Mouse (Mus musculus): ENCODE results near the gene Dpp4. TPM values are rescaled to one million over a fixed set of nuclear protein-coding genes. Genes with fewer than 3 reads are reported as not detected.

Dpp4 gene
- polyA plus RNA-seq, 1 experiment, result 0.34 TPM

- TF ChIP-seq POLR2A (IDR thresholded peaks at IDR 0.05; ENCODE audit: borderline replicate concordance, low read depth, low read length) (no peak), CTCF (IDR thresholded peaks at IDR 0.05; ENCODE audit: low read depth, low read length) (no peak)
- Histone ChIP-seq H3K27ac (ENCODE audit: insufficient read depth, low read depth, low read length) (no peak overlapping the region), H3K4me1 (ENCODE audit: control insufficient read depth, insufficient read depth, low read length) (no peaks in the 10 kb centered on the region), H3K4me3 (ENCODE audit: insufficient read depth, low read length) (no peak overlapping the region)
Measured at GRCm38 (mm10) chr2:62396799-62397198, 15.2 kb downstream of the Dpp4 start.

GRCm38 (mm10) chr2:62394800-62395199 lies 17.2 kb downstream of the Dpp4 start:
- Histone ChIP-seq H3K27ac (ENCODE audit: insufficient read depth, low read depth, low read length) (no peak overlapping the region), H3K4me1 (ENCODE audit: control insufficient read depth, insufficient read depth, low read length) (no peaks in the 10 kb centered on the region), H3K4me3 (ENCODE audit: insufficient read depth, low read length) (no peak overlapping the region)
- no peak for TF ChIP-seq POLR2A (IDR thresholded peaks at IDR 0.05; ENCODE audit: borderline replicate concordance, low read depth, low read length)
- no peak for TF ChIP-seq CTCF (IDR thresholded peaks at IDR 0.05; ENCODE audit: low read depth, low read length)

- Histone ChIP-seq H3K4me3 (ENCODE audit: insufficient read depth, low read length) (no peak overlapping the region), H3K27ac (ENCODE audit: insufficient read depth, low read depth, low read length) (no peak overlapping the region), H3K4me1 (ENCODE audit: control insufficient read depth, insufficient read depth, low read length) (no peaks in the 10 kb centered on the region)
- TF ChIP-seq CTCF (IDR thresholded peaks at IDR 0.05; ENCODE audit: low read depth, low read length) (no peak), POLR2A (IDR thresholded peaks at IDR 0.05; ENCODE audit: borderline replicate concordance, low read depth, low read length) (no peak)
Measured at GRCm38 (mm10) chr2:62392098-62392497, 19.9 kb downstream of the Dpp4 start.

GRCm38 (mm10) chr2:62390961-62391461 lies 21.0 kb downstream of the Dpp4 start:
- H3K4me3 ChIP-seq (ENCODE audit: insufficient read depth, low read length), result no peak overlapping the region
- no peak for TF ChIP-seq POLR2A (IDR thresholded peaks at IDR 0.05; ENCODE audit: borderline replicate concordance, low read depth, low read length)
- no peak for TF ChIP-seq CTCF (IDR thresholded peaks at IDR 0.05; ENCODE audit: low read depth, low read length)
- no peak overlapping the region for H3K27ac ChIP-seq (ENCODE audit: insufficient read depth, low read depth, low read length)
- H3K4me1 ChIP-seq (ENCODE audit: control insufficient read depth, insufficient read depth, low read length), result no peaks in the 10 kb centered on the region

DNA sequence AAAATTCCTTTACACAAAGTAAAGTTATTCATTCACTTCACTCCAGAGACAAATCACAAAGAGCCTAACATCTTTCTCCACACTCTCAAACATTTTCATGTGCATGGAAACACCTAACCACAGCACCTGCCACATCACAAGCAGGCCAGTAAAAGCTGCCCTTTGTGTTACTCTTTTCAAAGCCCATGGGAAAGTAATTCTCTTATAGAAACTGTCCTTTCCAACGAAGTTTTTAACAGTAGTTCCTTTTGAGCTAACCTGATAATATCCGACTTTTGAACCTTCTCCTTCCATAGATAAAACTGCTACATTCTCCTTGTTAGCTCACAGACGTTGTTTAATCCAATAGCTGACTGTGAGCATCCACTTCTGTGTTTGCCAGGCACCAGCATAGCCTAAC lies 21.7 kb downstream of the Dpp4 start:
- Histone ChIP-seq H3K4me3 (ENCODE audit: insufficient read depth, low read length) (no peak overlapping the region), H3K4me1 (ENCODE audit: control insufficient read depth, insufficient read depth, low read length) (no peaks in the 10 kb centered on the region), H3K27ac (ENCODE audit: insufficient read depth, low read depth, low read length) (no peak overlapping the region)
- no peak for TF ChIP-seq CTCF (IDR thresholded peaks at IDR 0.05; ENCODE audit: low read depth, low read length)
- TF ChIP-seq POLR2A (IDR thresholded peaks at IDR 0.05; ENCODE audit: borderline replicate concordance, low read depth, low read length), result no peak

- TF ChIP-seq CTCF (IDR thresholded peaks at IDR 0.05; ENCODE audit: low read depth, low read length) (no peak), POLR2A (IDR thresholded peaks at IDR 0.05; ENCODE audit: borderline replicate concordance, low read depth, low read length) (no peak)
- no peaks in the 10 kb centered on the region for H3K4me1 ChIP-seq (ENCODE audit: control insufficient read depth, insufficient read depth, low read length)
- no peak overlapping the region for H3K27ac ChIP-seq (ENCODE audit: insufficient read depth, low read depth, low read length)
- no peak overlapping the region for H3K4me3 ChIP-seq (ENCODE audit: insufficient read depth, low read length)
Measured at GRCm38 (mm10) chr2:62388841-62389240, 23.2 kb downstream of the Dpp4 start.

- no peak for TF ChIP-seq CTCF (IDR thresholded peaks at IDR 0.05; ENCODE audit: low read depth, low read length)
- TF ChIP-seq POLR2A (IDR thresholded peaks at IDR 0.05; ENCODE audit: borderline replicate concordance, low read depth, low read length), result no peak
- Histone ChIP-seq H3K27ac (ENCODE audit: insufficient read depth, low read depth, low read length) (no peak overlapping the region), H3K4me1 (ENCODE audit: control insufficient read depth, insufficient read depth, low read length) (no peaks in the 10 kb centered on the region), H3K4me3 (ENCODE audit: insufficient read depth, low read length) (no peak overlapping the region)
Measured at GRCm38 (mm10) chr2:62383196-62383595, 28.8 kb downstream of the Dpp4 start.

DNA sequence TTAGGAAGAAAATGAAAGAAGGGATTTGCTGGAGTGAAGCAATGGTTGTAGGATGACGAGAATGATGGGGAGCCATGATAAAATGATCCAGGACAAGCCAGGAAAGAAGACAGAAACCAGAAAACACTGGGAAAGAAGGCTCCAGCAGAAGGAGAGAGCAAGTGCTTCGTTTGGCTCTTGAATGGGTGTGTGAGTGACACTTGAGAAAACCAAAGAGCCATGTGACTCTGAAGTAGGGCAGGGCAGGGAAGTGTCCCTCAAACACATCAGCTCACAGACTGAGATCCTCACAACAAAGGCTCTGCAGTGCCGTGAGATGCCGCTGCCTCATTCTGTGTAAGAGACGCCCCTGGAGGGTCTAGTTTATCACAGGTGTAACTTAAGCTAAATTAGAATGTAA lies 29.6 kb downstream of the Dpp4 start:
- no peak overlapping the region for H3K4me3 ChIP-seq (ENCODE audit: insufficient read depth, low read length)
- no peaks in the 10 kb centered on the region for H3K4me1 ChIP-seq (ENCODE audit: control insufficient read depth, insufficient read depth, low read length)
- TF ChIP-seq CTCF (IDR thresholded peaks at IDR 0.05; ENCODE audit: low read depth, low read length) (no peak), POLR2A (IDR thresholded peaks at IDR 0.05; ENCODE audit: borderline replicate concordance, low read depth, low read length) (no peak)
- H3K27ac ChIP-seq (ENCODE audit: insufficient read depth, low read depth, low read length), result no peak overlapping the region

DNA sequence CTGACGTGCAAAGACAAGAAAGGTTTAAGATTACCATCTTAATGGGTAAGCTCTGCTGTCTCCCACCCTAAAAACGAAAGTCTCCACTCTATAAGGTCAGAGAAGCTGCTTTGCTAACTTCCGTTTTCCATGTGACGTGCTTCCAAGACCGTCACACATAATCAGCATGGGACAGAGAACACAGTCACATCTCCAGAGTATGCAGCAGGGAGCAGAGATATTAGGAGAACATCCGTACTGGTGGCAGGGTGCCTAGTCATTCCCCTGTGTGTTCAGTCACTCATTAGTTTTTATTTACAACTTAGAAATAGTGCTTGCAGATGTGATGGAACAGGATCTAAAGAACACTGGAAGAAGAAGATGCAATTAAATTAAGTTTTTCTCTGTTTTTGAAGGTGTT lies 30.3 kb downstream of the Dpp4 start:
- Histone ChIP-seq H3K27ac (ENCODE audit: insufficient read depth, low read depth, low read length) (no peak overlapping the region), H3K4me3 (ENCODE audit: insufficient read depth, low read length) (no peak overlapping the region), H3K4me1 (ENCODE audit: control insufficient read depth, insufficient read depth, low read length) (no peaks in the 10 kb centered on the region)
- TF ChIP-seq POLR2A (IDR thresholded peaks at IDR 0.05; ENCODE audit: borderline replicate concordance, low read depth, low read length), result no peak
- no peak for TF ChIP-seq CTCF (IDR thresholded peaks at IDR 0.05; ENCODE audit: low read depth, low read length)

DNA sequence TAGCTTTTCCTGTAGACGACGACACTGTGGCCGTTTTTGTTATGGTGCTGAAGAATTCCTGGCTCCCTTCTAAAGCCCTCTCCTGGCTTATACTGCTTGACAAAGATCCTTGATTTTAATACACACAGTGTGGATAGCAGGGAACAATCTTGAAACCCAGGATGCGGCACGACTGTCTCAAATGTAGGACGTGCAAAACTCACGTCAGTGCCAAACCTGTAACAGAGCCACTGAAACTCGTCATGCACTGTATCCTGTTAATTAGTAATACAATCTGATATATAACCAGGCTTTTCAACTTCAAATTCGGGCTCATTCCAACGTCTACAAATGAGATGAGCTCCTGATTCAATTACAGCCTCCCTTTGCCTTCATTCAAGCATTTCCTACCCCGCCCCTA lies 38.3 kb downstream of the Dpp4 start:
- no peak overlapping the region for H3K27ac ChIP-seq (ENCODE audit: insufficient read depth, low read depth, low read length)
- H3K4me3 ChIP-seq (ENCODE audit: insufficient read depth, low read length), result no peak overlapping the region
- no peaks in the 10 kb centered on the region for H3K4me1 ChIP-seq (ENCODE audit: control insufficient read depth, insufficient read depth, low read length)
- TF ChIP-seq POLR2A (IDR thresholded peaks at IDR 0.05; ENCODE audit: borderline replicate concordance, low read depth, low read length), result no peak
- TF ChIP-seq CTCF (IDR thresholded peaks at IDR 0.05; ENCODE audit: low read depth, low read length), result no peak

DNA sequence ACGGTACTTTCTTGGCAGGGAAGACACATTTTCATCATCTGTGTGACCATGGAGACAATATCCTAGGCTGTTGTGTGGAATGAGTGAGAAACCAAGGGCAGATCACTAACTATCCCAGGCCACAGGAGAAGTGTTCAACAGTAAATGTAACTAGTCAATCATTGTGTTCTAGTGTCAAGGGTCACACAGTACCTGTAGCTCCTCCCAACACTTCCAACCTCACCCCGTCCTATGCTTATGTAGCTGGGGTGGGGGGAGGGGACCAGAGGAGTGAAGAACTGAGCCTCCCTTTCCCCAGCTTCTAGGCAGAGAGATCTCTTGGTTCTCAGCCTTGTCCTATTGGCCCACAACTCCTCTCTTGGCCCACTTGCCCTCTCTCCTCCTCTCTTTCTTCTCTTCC lies 42.0 kb downstream of the Dpp4 start:
- Histone ChIP-seq H3K4me3 (ENCODE audit: insufficient read depth, low read length) (no peak overlapping the region), H3K27ac (ENCODE audit: insufficient read depth, low read depth, low read length) (no peak overlapping the region), H3K4me1 (ENCODE audit: control insufficient read depth, insufficient read depth, low read length) (no peaks in the 10 kb centered on the region)
- TF ChIP-seq CTCF (IDR thresholded peaks at IDR 0.05; ENCODE audit: low read depth, low read length) (no peak), POLR2A (IDR thresholded peaks at IDR 0.05; ENCODE audit: borderline replicate concordance, low read depth, low read length) (no peak)

All from bone marrow macrophage, adult 2 months (primary cell).